Mouse (Mus musculus) layer of hippocampus, postnatal 10 days (tissue): ENCODE data around the gene C1ql3. TPM values are rescaled to one million over a fixed set of nuclear protein-coding genes. Genes with fewer than 3 reads are reported as not detected.

Experiments
- DNase-seq, 2 experiments: peaks; one replicate each; pipeline ENCODE4 v3.0.0; 2021; ENCODE audit warnings: low spot score in 2 of 2
- long read RNA-seq: library from polyadenylated mRNA; stranded (forward); transcript quantifications from one replicate; pipeline ENCODE4 v2.0.0, GENCODE M21; 2023
- total RNA-seq, 2 experiments: library from RNA; stranded (reverse); gene quantifications; 2 replicates each; pipeline ENCODE4 v1.2.3; 2021

Gene C1ql3
- 10 to 100 TPM; 67.2 to 72.7 TPM for total RNA-seq
- long read RNA-seq, transcript C1ql3-201 (2 exons, 2,535 nt), result major isoform, 9 of 11 reads
- long read RNA-seq, partial matches to known transcripts, result 0 of 11 reads
- long read RNA-seq, other reads (novel, unspliced or antisense), result 2 of 11 reads

GRCm38 (mm10) chr2:13011472-13011871, at the start of gene C1ql3:
Gene C1ql3, minus strand, starts transcription at chr2:13011806.
- DNase-seq, result peak; percentile 72 to 78

GRCm38 (mm10) chr2:13060426-13061170, 49.0 kb upstream of the C1ql3 start:
- no peak for DNase-seq

DNA sequence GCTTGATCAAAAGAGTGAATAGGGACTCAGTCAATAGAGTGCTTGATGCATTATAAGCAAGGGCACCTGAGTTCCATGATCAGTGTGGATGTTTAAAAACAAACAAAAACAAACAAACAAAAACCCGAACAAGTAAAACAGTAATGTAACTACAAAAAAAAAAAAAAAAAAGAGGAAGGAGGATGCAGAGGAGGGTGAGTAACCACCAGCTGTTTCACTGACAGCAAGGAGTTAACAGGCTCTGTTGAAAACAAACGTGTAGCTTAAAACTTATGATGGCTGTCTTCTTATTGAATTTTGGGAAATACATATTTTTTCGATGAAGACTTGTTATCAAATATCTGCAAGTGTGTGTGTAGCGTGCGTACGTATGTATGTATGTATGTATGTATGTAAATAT, 37.0 kb upstream of the C1ql3 start:
- no peak for DNase-seq

- DNase-seq, result no peak
Measured at GRCm38 (mm10) chr2:13044555-13044954, 32.9 kb upstream of the C1ql3 start.

GRCm38 (mm10) chr2:13039785-13040184, 28.2 kb upstream of the C1ql3 start:
- DNase-seq, result no peak

DNA sequence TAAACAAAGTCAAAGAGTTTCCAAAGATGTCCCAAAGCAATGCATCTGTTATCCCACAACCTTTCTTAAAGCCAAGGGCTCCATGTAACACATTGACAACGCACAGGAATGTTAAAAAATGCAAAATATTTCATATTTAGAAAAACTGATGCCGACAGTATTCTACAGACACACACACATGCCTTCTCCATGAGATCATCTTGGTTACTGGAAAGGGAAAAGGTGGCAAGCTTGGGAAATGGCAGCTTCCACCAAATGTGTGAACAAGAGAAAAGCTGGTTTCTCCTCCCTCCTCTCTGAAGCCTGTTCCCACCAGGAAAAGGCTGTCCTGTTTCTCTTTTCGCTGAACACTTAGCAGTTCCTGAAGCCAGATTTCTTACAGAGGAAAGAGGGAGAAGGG, 27.2 kb upstream of the C1ql3 start:
- no peak for DNase-seq

- DNase-seq, result no peak
Measured at GRCm38 (mm10) chr2:13018861-13019260, 7.3 kb upstream of the C1ql3 start.

DNA sequence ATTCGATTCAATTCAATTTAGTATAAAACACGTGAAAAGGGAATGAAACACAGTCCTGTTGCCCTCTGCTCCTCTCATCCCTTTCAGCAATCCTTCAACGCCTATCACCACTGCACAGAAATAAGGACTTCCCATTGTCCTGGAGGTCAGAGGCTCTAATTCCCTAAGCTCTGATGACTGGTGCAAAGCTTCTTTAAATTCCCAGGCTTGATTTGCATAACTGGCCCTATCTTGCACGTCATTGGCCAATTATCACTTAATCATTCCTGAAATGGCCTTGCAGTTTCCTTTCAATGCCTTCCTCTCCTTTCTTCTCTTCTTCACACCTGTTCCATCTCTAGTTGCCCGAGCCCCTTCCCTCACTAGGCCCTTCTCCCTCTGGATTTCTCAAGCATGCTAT, 6.8 kb upstream of the C1ql3 start:
- DNase-seq, result no peak

DNA sequence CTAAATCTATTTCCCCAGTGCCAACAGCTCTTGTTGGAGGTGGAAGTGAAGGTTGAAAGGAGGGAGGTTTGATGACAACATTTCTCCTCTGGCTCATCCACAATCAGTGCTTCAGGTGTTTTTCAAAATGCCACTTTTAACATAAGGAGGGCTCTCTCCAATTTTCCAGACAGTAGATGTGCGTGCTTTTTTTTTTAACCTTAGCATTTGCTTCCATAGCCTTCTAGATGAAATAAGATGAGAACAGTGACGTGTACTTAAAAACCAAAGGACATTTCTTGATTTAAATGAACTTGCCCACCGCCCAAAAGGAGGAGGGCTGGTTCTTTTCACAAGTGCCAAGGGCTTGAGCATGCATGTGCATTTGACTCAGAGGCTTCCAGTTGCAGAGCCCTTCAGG, 367 bp upstream of the C1ql3 start:
- DNase-seq, result no peak

DNA sequence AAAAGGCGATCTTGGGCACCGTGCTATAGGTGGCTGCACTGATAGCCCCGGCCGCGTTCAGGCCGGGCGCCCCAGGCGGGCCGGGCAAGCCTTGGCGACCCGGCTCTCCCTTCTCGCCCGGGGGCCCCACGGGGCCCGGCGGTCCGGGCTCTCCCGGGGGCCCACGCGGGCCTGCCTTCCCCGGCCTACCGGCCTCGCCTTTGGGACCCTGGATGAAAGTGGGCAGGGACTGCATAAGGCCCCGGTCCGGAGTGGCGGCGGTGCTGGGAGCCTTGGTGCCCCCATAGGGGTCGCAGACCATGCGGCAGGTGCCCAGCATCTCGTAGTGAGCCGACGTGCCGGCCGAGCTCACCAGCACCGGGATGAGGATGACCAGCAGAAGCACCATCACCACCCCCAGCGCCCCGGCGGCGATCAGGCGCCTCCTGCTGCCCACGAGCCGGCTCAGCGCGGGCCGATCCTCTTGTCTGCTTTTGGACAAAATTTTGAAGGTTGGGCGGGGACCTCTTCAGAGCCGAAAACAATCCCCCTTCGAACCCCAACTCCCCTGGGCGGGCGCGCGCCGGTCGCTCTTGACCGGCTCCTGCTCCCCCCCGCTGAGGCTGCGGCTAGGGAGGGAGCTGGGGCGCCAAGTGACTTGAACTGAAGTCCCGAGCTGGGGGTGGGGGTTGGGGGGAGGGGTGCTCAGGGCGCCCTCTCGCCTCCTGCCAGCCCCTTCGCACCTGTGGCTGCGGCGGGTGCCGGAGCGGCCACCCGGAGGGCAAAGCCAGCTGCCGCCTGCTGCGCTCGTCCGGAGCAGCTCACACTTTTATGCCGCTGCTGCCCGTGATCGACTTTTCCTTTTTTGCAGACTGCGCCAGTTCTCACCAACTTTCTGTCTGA, 905 bp downstream of the C1ql3 start:
- DNase-seq, result peak; percentile 55 to 71

DNA sequence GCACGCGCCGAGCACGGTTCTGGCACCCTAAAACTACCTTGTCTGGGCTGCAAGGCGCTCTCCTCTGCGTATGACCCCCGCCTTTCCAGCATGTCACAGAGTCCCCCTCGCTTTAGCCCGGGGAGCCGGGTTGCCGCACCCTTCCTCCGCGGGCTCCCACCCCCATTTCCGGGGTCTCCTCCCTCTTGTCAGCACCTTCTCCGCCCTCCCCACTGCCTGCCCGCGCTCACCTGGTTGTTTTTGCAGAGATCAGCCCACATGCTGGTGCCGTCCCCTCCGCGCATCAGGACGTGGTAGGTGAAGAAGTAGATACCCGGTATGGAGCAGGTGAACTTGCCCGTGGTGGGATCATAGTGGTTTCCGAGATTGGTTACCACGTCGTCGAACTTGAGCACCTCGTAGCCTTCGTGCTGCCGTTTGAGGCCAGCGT, 1.6 kb downstream of the C1ql3 start:
- DNase-seq, result peak; percentile 19 to 43

DNA sequence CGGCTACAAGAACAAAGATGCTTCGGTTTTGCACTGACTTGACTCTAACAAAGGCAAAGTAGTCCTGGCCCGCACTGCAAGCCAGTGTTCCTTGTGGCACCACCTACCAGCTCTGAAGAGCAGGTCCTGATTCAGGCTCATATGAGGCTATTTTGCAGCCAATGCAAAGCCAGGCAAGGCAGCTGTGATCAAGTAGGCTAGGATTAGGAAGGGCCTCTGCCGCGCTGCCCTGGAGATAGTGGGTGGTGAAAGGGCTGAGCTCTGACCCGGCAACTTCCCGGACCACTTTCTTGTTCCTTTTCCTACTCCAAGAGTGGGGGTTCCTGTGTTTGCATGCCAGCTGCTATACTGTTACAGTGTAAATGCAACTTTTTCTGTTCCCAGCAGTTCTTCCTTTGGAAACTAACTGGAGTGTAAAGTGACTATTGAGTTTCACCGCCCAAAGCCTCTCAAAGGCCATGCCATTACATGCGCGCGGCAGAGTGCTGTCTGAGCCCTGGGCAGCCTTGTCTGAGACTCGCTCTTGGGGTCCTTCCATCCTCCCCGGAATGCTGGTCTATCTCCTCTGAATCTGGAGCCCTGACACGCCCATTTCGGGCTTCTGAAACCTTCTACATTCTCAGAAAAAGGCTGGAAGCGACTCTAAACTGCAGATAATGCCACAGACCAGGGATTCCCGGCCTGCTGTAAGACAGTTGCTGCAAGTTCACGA, 2.2 kb downstream of the C1ql3 start:
- DNase-seq, result peak; percentile 17 to 30

GRCm38 (mm10) chr2:13008433-13008832, 3.2 kb downstream of the C1ql3 start:
- DNase-seq, result no peak

DNA sequence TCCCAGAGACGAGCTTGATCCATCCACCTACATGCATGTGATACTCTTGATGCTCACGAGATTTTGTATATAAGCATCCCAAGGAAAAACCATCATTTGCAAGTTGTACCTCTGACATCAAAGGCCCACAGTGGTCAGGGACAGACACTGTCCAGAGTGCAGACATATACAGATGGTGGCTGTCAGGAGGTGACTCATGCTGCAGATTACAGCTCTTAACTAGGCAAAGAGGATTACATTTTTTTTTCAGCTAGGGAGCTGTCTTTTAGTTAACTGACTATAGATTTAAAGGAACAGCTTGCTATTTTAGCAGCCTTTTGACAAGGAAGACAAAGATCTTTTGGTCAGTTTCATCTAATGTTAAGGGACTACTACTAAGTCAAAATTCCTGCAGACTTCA, 11.6 kb downstream of the C1ql3 start:
- no peak for DNase-seq

DNA sequence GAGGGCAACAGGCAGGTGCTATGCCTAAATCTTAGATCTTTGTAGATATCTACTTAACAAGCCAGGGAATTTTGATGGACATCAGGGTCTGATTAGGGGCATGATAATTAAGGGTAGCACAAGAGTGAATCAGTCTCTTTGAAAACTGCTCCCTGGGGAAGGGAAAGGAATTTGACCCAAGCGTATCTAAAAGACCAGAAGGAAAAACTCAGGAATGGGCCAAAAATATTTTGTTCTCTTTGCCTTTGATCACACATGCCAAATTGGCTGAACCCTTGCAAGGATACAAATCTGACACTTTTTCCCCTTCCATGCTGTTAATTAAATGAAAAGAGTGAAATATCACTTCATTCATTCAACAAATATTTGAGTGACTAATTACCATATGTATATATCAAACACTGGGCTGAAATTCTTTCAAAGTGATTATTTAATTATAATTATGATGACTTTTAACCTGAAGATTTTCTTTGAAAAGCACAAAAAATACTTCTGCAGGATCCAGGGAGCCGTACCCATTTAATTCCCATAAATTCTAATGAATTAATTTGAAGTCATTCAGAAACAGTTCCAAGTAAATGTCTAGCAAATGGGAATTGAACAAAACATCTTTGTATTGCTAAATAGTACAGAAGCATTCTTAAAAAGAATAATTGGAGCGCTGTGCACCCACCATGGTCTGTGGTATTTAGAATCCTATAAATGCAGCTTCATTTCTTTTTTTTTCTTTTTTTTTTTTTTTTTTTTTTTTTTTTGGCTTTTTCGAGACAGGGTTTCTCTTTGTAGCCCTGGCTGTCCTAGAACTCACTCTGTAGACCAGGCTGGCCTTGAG, 26.5 kb downstream of the C1ql3 start:
- no peak for DNase-seq

DNA sequence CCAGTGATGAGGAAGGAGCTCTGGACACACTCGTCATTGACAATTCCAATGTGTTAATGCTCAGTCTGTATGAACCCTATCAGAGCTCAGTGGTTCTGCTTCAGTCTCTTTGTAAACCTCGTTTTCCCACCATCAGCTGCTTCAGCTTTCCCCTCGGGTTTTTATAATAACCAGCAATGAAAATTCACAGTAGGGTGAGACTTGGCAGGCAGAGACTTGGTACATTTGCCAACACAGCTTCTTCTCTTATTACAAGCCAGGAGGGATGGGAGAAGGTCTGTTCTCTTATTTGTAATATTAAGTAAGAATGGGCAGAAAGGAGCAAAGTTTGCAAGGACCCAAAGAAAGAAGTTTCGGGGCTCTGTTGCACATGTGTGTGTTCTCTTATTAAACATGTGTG, 32.8 kb downstream of the C1ql3 start:
- no peak for DNase-seq

- DNase-seq, result no peak
Measured at GRCm38 (mm10) chr2:12977367-12977766, 34.2 kb downstream of the C1ql3 start.

GRCm38 (mm10) chr2:12973752-12974151, 37.9 kb downstream of the C1ql3 start:
- no peak for DNase-seq

- DNase-seq, result peak in 1 of 2 experiments; percentile 24
Measured at GRCm38 (mm10) chr2:12970049-12970724, 41.4 kb downstream of the C1ql3 start.
